Mouse (Mus musculus) 416B (cell line): ENCODE data around the gene Ldlrad3.

ENCODE experiments used
- DNase-seq: peaks from one replicate; pipeline ENCODE4 v3.0.0; 2011; ENCODE audit warnings: low read depth

Ldlrad3 gene

GRCm38 (mm10) chr2:102185069-102185950 lies 875 bp downstream of the Ldlrad3 start:
- DNase-seq: no peak

DNA sequence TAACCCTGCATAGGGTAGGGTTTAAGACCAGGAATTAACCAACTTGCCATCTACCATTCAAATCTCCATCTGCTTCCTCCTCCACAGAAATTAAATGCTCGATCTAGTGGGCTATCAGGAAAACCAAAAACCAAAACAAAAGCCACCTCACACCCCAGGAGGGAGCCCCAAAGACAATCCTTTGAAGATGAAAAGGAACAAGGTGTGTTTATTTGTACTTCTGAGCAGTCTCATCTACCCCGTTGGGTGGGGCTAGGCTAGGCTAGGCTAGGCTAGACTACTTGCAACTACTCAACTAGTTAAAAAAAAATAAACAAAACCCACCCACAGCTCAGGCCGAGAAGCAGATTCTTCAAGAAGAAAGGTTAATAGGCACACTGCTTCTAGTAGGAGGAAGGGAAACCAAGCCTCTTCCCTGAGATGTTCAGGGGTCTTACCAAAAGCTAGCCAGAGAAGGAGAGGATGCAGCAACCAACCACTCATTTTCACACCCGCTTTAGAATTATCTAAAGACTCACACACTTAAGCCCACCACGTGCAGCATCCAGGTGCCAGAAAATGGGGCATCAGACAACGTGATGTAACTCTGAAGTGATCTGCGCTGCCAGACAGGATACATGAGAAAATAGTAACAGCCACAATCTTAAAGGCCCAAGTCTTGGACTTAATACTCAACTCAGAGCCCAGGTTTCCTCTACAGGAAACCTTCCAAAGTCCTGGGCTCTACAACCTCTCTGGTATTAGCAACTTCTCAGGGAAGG lies 2.3 kb downstream of the Ldlrad3 start:
- DNase-seq: no peak

DNA sequence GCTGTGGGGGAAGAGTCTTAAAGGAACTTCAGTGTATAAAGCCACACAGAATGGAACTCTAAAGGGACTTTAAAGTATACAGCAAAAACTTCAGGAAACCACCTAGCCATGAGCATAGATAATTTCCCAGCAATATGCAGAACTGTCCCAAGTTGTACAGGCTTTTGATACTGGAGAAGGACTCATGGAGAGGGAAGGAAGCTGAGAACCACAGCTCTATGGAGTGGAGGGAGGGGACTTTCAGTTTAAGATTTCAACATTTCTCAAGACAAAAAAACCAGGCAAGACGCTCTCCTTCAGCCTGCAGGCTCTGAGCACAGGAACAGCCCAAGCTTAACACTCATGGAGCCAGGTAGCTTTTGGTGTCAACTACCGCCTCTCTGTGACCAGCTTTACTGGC lies 4.7 kb downstream of the Ldlrad3 start:
- peak; percentile 31 for DNase-seq

DNA sequence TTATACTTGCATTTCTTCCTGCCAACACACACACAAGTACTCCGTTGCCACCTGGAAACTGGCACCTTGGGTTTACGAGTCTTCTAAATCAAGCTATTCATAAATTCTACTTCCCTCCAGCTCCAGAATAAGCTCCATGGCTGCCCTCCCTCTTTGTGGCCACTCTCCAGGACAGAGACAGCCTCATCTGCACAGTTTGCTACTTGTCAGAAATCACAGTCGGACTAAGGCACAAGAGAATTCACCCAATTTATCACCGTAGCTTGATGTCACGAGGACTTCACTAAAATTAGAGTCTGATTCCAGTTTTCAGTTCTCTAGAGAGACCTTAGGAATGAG lies 9.8 kb downstream of the Ldlrad3 start:
- no peak for DNase-seq

- no peak for DNase-seq
Observed at GRCm38 (mm10) chr2:102175741-102176433, 10.3 kb downstream of the Ldlrad3 start.

DNA sequence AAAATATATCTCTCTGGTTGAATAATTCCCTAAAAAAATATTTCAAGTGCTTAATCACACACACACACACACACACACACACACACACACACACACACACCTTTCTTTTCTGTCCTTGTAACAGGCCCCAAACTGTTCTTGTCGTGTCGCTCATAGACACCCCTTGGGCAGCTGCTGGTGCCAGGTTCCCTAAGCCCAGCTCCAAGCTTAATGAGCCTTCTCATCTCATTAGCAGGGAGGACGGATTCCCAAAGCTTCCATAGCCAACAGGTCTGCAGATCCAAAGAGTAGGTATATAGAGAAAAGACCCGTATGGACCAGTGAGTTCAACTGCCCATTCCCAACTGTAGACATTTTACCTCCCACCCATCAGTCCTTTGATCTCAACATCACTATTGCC lies 13.7 kb downstream of the Ldlrad3 start:
- no peak for DNase-seq

- no peak for DNase-seq
Observed at GRCm38 (mm10) chr2:102166550-102167325, 19.4 kb downstream of the Ldlrad3 start.

GRCm38 (mm10) chr2:102163106-102163505 lies 23.1 kb downstream of the Ldlrad3 start:
- DNase-seq: peak; percentile 36

DNA sequence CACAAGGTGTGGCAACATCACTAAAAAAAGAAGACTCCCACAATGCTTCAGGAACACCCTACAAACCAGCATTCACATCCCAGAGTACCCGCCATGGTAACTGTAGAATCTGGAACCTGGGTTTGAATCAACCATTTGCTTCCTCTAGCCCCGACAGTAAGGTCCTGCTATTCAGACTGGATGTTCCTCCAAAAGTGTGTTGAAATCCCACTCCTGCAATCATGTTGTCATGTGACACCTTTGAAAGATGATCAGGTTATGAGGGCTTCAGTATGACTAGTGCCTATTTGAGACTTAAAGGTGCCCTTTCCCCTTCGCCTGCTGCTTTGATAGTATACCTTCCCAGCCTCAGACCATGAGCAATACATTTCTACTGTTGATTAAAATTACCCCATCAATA lies 28.6 kb downstream of the Ldlrad3 start:
- peak; percentile 35 for DNase-seq

DNA sequence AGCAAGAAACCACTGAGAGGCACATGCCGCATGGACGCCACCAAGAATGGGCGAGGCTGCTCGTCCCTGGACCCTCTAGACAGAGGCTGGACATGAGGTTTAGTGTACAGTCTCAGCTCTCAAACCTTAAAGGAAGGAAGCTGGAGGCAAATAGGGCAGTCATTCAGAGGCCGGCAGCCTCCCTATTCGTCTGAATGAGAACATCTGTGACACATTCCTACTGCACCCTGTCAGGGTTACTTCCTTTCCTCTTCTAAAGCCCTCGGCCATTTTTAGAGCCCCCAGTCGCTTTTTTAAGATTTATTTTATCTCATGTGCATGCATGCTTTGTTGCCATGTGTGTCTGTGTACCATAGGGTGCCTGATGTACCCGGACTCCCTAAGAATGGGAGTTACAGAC lies 29.2 kb downstream of the Ldlrad3 start:
- DNase-seq: no peak

GRCm38 (mm10) chr2:102156460-102156859 lies 29.7 kb downstream of the Ldlrad3 start:
- DNase-seq: no peak

- no peak for DNase-seq
Observed at GRCm38 (mm10) chr2:102155306-102156015, 30.7 kb downstream of the Ldlrad3 start.

DNA sequence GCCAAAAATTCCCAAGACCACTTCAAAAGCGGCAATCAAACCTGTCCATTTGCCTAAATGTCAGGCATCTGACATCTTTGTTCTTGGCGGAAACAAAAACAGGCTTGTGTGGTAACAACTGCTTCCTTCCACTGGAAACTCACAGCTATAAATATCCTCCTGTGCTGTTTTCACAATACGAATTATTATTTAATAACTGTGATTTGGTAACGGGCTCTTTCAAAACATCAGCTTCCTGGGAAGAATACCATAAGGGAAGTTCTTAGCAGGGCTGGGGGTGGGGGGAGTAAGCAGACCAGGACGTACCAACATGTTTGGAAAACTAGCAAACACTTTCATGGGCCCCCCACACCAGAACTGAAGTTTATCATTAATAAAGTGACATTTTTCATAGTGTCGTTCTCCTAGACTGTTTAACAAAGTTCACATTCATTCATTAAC lies 31.4 kb downstream of the Ldlrad3 start:
- DNase-seq: peak; percentile 69

- DNase-seq: no peak
Observed at GRCm38 (mm10) chr2:102154328-102154727, 31.9 kb downstream of the Ldlrad3 start.

GRCm38 (mm10) chr2:102153516-102153915 lies 32.7 kb downstream of the Ldlrad3 start:
- DNase-seq: no peak

GRCm38 (mm10) chr2:102152851-102153250 lies 33.3 kb downstream of the Ldlrad3 start:
- DNase-seq: no peak

DNA sequence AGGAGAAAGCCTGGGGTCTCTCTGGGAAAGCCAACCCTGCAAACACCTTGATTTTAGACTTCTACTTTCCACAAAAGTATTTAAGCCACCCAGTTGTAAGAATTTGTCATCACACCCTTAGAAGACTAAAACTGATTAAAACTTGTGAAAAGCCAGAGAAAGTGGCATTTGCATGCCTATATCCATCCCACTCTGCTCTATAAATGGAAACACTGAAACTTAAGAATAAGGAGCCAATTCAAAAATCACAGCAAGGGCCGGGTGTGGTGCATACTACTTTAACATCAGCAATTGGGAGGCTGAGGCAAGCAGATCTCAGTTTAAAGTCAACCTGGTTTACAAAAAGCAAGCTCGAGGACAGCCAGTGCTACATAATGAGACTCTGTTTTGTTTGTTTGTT lies 37.1 kb downstream of the Ldlrad3 start:
- DNase-seq: no peak

DNA sequence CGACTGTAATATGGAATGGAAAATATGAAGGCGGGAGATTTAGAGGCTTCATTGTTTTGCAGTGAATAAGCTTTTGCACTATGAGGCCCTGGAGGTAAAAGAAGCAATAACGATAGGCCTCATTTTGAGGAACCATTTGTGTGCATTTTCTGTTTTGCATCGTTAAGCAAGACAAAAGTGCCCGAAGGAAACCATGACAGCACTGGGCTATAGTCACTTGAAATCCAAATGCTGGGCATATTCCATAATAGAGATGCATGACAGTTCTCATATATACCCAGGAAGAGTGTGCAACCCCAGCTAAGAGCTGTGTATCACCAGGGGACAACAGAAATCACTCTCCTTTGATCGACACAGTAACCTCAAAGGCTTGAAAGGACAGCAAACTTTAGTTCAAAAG lies 38.1 kb downstream of the Ldlrad3 start:
- no peak for DNase-seq

DNA sequence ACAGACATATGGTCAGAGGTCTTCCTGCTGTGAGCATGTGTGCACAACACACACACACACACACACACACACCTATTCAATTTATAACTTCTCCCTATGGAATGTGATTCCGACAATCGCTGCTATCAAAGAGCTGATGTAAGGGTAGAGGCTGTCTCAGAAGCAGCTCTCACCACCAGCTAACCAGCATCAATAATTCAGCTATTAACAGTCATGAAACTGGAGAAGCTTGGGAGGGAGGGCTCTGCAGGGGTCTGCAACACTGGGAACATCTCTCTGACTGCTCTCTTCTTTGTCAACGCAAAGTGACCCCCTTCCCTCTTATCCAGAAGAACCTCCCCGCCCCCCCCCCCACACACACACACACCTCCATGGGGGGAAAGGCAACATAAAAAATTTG lies 38.6 kb downstream of the Ldlrad3 start:
- DNase-seq: no peak

GRCm38 (mm10) chr2:102146386-102146785 lies 39.8 kb downstream of the Ldlrad3 start:
- no peak for DNase-seq

GRCm38 (mm10) chr2:102145036-102145435 lies 41.1 kb downstream of the Ldlrad3 start:
- no peak for DNase-seq
